Mouse (Mus musculus) olfactory bulb, adult 2 months (tissue): ENCODE data around the gene Ppp6r1.

Experiments used
- CTCF ChIP-seq: fragments of 200-500 bp; IDR thresholded peaks from 2 replicates; pipeline ENCODE4 v1.5.1; 2012; ENCODE audit warnings: low read depth, mild to moderate bottlenecking, low read length, moderate library complexity; ENCODE audit not compliant: insufficient read depth
- POLR2A ChIP-seq: fragments of 200-500 bp; IDR thresholded peaks from 2 replicates; pipeline ENCODE4 v1.6.1; 2012; ENCODE audit warnings: mild to moderate bottlenecking, low read depth, low read length, moderate library complexity; ENCODE audit not compliant: insufficient read depth

- TF ChIP-seq POLR2A (no peak), CTCF (no peak)
Measured at GRCm38 (mm10) chr7:4663742-4664141, 4.9 kb upstream of the Ppp6r1 start.
